ENCODE assay signal across 8 mouse cellular contexts in genomic region chr14:105894971-105895873, GRCm38 (mm10). TPM values are rescaled to one million over a fixed set of nuclear protein-coding genes. Genes with fewer than 3 reads are reported as not detected.
DNase-seq lines count a peak whose midpoint lies in the region; ATAC-seq and TF ChIP-seq lines count a peak whose summit lies in the region.

No protein-coding gene starts in this region.

- peak overlapping the region; percentile 94 for H3K9ac ChIP-seq in embryonic facial prominence, embryonic 12.5 days
- H3K9ac ChIP-seq in stomach, postnatal 0 days (ENCODE audit: low read length): peak overlapping the region; percentile 75

- H3K4me2 ChIP-seq in embryonic facial prominence, embryonic 12.5 days (replicated peaks): peak overlapping the region; percentile 85
- peak overlapping the region; percentile 90 for H3K4me2 ChIP-seq in myocyte (ENCODE audit: low read depth)
- H3K4me2 ChIP-seq in stomach, postnatal 0 days (replicated peaks; ENCODE audit: low read depth): peak overlapping the region; percentile 75

- H3K4me3 ChIP-seq in embryonic facial prominence, embryonic 12.5 days: peak overlapping the region; percentile 86
- peak overlapping the region; percentile 90 for H3K4me3 ChIP-seq in heart, embryonic 10.5 days
- H3K4me3 ChIP-seq in myocyte: peak overlapping the region; percentile 97
- H3K4me3 ChIP-seq in stomach, postnatal 0 days (ENCODE audit: low read depth, low read length): peak overlapping the region; percentile 60

- no peaks in the 10 kb centered on the region for H3K27me3 ChIP-seq in embryonic facial prominence, embryonic 12.5 days
- H3K27me3 ChIP-seq in heart, embryonic 10.5 days (ENCODE audit: insufficient read depth, poor library complexity, severe bottlenecking): no peaks in the 10 kb centered on the region
- no peaks in the 10 kb centered on the region for H3K27me3 ChIP-seq in myocyte (ENCODE audit: control insufficient read depth, insufficient read depth, insufficient read length)
- no peaks in the 10 kb centered on the region for H3K27me3 ChIP-seq in stomach, postnatal 0 days (ENCODE audit: control insufficient read depth, insufficient read depth, low read length)

- TF ChIP-seq POLR2A in myocyte (IDR thresholded peaks at IDR 0.05; ENCODE audit: insufficient read length, low read depth): peak; percentile 65

- no peaks in the 10 kb centered on the region for H3K9me3 ChIP-seq in embryonic facial prominence, embryonic 12.5 days
- no peaks in the 10 kb centered on the region for H3K9me3 ChIP-seq in heart, embryonic 10.5 days
- H3K9me3 ChIP-seq in stomach, postnatal 0 days (ENCODE audit: control insufficient read depth, low read length): no peaks in the 10 kb centered on the region

- ATAC-seq in embryonic facial prominence, embryonic 12.5 days (ENCODE audit: insufficient number of reproducible peaks, insufficient read depth, low FRiP score, low TSS enrichment): no peak
- ATAC-seq in stomach, postnatal 0 days (ENCODE audit: low FRiP score, low TSS enrichment): no peak

- peaks cover 63% of the 10 kb centered on the region for H3K79me2 ChIP-seq in myocyte (ENCODE audit: control insufficient read depth, insufficient read depth)

- peaks cover 14% of the 10 kb centered on the region for H3K4me1 ChIP-seq in embryonic facial prominence, embryonic 12.5 days
- peaks cover 26% of the 10 kb centered on the region for H3K4me1 ChIP-seq in heart, embryonic 10.5 days
- H3K4me1 ChIP-seq in stomach, postnatal 0 days (replicated peaks; ENCODE audit: control insufficient read depth, insufficient read depth): no peaks in the 10 kb centered on the region

- peaks cover 9% of the 10 kb centered on the region for H3K36me3 ChIP-seq in embryonic facial prominence, embryonic 12.5 days
- H3K36me3 ChIP-seq in heart, embryonic 10.5 days: peaks cover 11% of the 10 kb centered on the region
- peaks cover 8% of the 10 kb centered on the region for H3K36me3 ChIP-seq in myocyte (ENCODE audit: control insufficient read depth, insufficient read depth)
- peaks cover 5% of the 10 kb centered on the region for H3K36me3 ChIP-seq in stomach, postnatal 0 days (ENCODE audit: control insufficient read depth, insufficient read depth, low read length)

- peak overlapping the region; percentile 92 for H3ac ChIP-seq in myocyte (ENCODE audit: control insufficient read depth, insufficient read length)

- peak; percentile 12 to 52 for DNase-seq in urinary bladder, adult 18-20 months (ENCODE audit: low spot score in 2 of 2)
- no peak for DNase-seq in urinary bladder, postnatal 10 days (ENCODE audit: low spot score)
- peak; percentile 94 for DNase-seq in heart, embryonic 10.5 days (ENCODE audit: low spot score)
- DNase-seq in kidney, adult 9 months: peak; percentile 54
- DNase-seq in liver: peak; percentile 49
- DNase-seq in stomach, postnatal 0 days (ENCODE audit: low spot score): peak; percentile 76

- TF ChIP-seq EP300 in stomach, postnatal 0 days (optimal IDR thresholded peaks at IDR 0.05): no peak

- TF ChIP-seq CTCF in stomach, postnatal 0 days (IDR thresholded peaks at IDR 0.05; ENCODE audit: low read depth): peak; percentile 50

- under 1% methylated on average over 36 of the region's 36 CpGs for WGBS in embryonic facial prominence, embryonic 12.5 days
- WGBS in heart, embryonic 10.5 days: under 1% methylated on average over 36 of the region's 36 CpGs
- under 1% methylated on average over 36 of the region's 36 CpGs for WGBS in stomach, postnatal 0 days

- peak overlapping the region; percentile 99 for H3K27ac ChIP-seq in embryonic facial prominence, embryonic 12.5 days
- H3K27ac ChIP-seq in heart, embryonic 10.5 days: peak overlapping the region; percentile 98
- H3K27ac ChIP-seq in stomach, postnatal 0 days (replicated peaks): peak overlapping the region; percentile 99

TF ChIP-seq in myocyte, 11 proteins besides CTCF, POLR2A, EP300 and RAD21:
- no peak for TF ChIP-seq REST (IDR thresholded peaks at IDR 0.05; ENCODE audit: insufficient read depth, insufficient read length)
- no peak for TF ChIP-seq POLR2AphosphoS2 (IDR thresholded peaks at IDR 0.05; ENCODE audit: insufficient read length, low read depth)
- no peak for TF ChIP-seq E2F4 (IDR thresholded peaks at IDR 0.05; ENCODE audit: insufficient read depth)
- no peak for TF ChIP-seq SRF (IDR thresholded peaks at IDR 0.05; ENCODE audit: control insufficient read depth, insufficient read length, low read depth)
- no peak for TF ChIP-seq USF1 (IDR thresholded peaks at IDR 0.05; ENCODE audit: low read depth)
- no peak for TF ChIP-seq TCF3 (IDR thresholded peaks at IDR 0.05; ENCODE audit: insufficient read length, low read depth)
- no peak for TF ChIP-seq CEBPB (IDR thresholded peaks at IDR 0.05; ENCODE audit: insufficient read depth, poor library complexity, severe bottlenecking)
- no peak for TF ChIP-seq MYOD1 (IDR thresholded peaks at IDR 0.05; ENCODE audit: control insufficient read depth in 1 of 3, insufficient read length in 2 of 3, low read depth in 2 of 3)
- no peak for TF ChIP-seq TCF12 (IDR thresholded peaks at IDR 0.05; ENCODE audit: insufficient read depth, poor library complexity, severe bottlenecking)
- TF ChIP-seq MYOG (IDR thresholded peaks at IDR 0.05; ENCODE audit: control insufficient read depth in 1 of 3, insufficient read depth in 1 of 3, insufficient read length in 2 of 3, low read depth in 2 of 3): no peak

RNA-seq across cellular contexts. Expression of gene Spry2, which starts 1.4 kb away (rescaled TPM):
- polyA plus RNA-seq in embryonic facial prominence, embryonic 12.5 days (2016; fragmentation: Nextera tagmentation; extraction: Ambion mirVana): 50.7 and 53.5 TPM in 2 replicates
- 23.9 and 48.3 TPM in 2 replicates for polyA plus RNA-seq in heart, embryonic 10.5 days (2016; fragmentation: Nextera tagmentation; extraction: Ambion mirVana)
- 32.0 TPM for polyA plus RNA-seq in myocyte (2012; fragmentation: generic; extraction: Trizol)
- polyA plus RNA-seq in stomach, postnatal 0 days (2015; fragmentation: Nextera tagmentation; extraction: Ambion mirVana): 45.8 and 49.2 TPM in 2 replicates
